Mouse (Mus musculus) adrenal gland, adult 2 months (tissue): Measurements from ENCODE around the gene Apip. TPM values are rescaled to one million over a fixed set of nuclear protein-coding genes. Genes with fewer than 3 reads are reported as not detected.

Experiments
- DNase-seq: peaks from one replicate; pipeline ENCODE4 v3.0.0; 2021
- polyA plus RNA-seq: library from polyadenylated mRNA; depleted of rRNA; stranded (reverse); fragments of >200 nt; gene quantifications from 2 replicates; pipeline ENCODE4 v1.2.3, GENCODE M21; 2012; rRNA removed
- total RNA-seq, 2 experiments: library from RNA; stranded (reverse); gene quantifications; 2 replicates each; pipeline ENCODE4 v1.2.3; 2021

The Apip gene
- total and polyA plus RNA-seq, 3 experiments: 17.2 to 75.8 (median 48.8) TPM

DNA sequence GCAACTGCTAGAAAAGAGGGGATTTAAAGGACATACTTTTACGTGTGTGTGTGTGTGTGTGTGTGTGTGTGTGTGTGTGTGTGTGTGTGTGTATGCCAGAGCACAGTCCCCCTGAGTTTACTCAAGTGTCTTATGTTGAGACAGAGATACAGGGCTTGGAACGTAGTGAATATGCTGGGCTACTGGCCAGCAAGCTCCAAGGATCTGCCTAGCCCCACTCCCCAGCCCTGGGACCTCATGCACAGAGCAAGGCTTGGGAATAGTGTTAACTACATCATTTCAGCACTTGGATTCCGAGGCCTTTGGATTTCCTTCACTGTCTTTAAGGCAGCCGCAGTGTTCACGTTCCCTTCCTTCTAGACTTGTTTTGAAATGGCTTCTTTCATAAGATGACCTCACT, 29.1 kb downstream of the Apip start:
- no peak for DNase-seq

DNA sequence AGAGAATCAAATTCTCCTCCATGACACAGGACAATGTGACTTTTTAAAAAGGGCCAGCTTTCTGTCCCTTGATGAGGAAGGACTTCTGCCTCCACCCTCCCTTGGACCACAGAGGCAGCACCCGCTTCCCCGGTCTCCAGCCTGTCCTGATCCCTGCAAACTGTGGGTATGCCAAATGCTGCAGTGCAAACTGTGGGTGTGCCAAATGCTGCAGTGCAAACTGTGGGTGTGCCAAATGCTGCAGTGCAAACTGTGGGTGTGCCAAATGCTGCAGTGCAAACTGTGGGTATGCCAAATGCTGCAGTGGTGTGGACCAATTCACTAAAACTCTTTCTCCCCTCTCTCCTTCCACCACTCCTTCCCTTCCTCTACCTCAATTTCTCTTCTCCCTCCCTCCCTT, 32.7 kb downstream of the Apip start:
- DNase-seq: no peak

DNA sequence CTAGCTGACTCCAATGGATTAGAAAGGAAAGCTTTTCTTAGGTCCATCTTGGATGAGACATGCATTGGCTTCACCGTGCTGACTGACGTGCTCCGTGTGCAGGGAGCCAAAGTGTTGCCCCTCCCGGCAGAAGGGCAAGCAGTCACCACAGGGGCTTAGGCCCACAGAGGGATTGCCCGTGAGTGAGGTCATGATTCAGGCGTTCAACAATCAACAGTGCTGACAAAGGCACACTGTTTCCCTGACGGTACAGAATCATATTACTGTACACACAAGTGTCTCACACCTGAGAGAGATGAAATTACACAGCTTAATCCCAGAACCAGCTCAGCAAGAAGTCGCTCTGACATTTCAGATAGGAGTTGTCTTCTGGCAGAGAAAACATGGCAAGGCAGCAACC, 38.2 kb downstream of the Apip start:
- no peak for DNase-seq

DNA sequence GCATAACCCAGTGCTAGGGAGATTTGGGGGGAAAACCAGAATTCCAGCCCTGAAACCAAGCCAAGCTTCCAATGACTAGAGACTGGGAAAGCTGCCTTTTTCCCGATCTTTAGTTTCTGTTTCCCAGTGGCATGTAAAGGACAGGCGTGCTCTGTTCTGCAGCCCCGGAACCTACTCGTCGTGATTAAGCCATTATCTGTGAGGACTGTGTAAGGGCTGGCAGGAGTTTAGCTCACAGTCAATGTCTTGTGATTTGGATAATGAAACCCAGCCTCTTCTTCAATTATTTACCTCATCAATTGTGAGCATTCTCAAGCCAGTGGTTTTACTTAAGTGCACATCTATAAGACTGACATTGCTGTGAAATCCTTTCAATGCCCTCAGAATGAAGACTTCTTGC, 43.7 kb downstream of the Apip start:
- no peak for DNase-seq

DNA sequence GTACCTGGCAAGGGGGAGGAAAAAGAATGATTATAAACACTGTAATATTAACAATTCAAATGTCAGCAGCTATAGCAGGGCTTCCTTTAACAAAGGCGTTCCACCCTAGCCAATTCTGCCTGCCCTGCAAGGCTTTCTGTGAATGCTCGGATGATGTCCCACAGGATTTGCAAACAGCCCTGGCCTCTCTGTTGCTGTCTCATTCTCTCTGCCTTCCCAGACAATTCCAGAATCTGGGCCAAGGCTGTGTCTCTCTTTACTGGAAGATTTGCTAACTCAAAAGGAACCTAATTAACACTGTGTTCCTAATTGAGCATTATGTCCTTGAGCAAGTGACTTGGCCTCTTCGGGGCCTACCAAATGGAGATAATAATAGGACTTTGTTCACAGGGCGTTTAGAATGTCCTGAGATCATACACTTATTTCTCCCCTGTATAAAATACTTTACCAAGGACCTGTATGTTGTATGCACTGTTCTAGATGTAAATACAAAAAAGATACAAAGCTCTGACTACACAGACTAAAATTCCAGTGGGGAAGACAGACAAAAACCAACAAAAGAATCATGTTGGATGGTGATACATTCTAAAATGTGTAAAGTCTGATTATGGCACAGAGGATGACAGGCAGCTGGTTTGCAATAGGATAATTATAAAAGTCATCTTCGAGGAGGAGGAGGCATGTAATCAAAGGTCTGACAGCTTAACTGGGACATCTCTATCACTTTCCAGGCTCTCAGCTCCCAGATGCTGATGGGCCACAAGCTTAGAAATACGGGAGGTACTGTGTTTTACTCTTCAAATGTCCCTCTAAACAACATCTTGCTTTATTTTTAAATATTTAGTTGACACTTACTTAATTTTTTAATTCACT, 45.1 kb downstream of the Apip start:
- peak; percentile 39 for DNase-seq

DNA sequence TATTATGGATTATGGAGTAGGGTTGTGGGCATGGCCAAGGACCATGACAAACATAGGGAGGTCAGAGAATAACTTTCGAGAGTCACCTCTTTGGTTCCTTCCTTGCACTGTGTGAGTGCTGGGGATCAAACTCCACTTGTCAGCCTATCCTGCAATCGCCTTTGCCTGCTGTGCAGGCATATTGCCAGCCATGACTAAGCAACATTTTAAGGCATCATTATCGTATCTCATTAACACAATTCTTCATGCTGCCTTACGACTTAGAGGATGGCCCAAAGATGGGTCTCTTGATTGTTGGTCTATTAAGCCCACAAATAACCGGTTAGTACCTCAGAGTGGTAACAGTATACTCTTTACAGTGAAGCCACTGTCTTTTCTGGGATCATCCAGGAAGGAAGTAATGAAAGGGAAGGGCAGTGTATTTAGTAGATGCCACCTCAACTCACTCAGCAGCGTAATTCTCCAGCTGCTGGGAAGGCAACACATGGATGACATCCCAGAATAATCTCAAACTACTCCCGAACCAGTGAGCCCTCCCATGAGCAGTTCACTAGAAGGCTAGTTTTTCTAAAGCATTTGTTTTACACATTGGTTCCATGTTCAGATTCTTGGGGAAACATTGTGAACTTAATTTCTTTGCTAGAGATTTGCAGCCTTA, 45.9 kb downstream of the Apip start:
- DNase-seq: no peak

DNA sequence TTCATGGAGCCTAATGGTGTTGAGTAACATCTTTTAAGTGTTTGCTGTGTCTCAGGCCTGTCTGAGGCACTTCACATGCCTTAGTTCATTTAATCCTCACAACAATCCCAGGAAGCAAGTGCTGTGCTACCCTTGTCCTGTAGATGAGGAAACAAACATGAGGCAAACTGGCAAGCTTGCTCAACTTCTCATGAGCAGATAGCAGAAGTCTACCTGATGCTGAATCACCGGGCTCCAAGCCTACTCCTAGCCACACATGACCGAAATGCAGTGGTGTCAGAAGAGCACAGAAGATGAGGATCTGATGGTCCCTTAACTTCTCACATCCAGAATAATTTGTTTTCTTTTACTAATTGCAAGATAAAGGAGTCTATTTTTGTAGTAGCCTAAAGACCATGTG, 56.2 kb downstream of the Apip start:
- DNase-seq: no peak

DNA sequence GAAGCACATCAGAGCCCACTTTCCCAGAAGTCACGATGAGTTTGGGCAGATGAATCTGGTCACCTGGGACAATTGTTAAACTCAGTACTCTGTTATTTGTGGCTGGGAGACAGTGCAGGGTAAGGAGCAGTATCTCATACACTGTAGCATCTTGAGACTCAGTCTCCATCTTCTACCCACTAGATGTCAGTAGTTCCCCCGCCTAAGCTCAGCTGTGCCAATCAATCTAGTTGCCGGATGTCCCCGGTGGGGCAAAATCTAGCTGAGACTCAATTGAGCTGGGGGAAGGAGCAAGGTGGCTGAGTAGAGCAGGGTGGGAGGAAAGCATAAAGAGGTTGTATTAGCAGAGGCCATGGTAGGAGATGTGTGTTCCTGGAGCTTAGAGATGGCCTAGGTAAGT, 57.7 kb downstream of the Apip start:
- no peak for DNase-seq

DNA sequence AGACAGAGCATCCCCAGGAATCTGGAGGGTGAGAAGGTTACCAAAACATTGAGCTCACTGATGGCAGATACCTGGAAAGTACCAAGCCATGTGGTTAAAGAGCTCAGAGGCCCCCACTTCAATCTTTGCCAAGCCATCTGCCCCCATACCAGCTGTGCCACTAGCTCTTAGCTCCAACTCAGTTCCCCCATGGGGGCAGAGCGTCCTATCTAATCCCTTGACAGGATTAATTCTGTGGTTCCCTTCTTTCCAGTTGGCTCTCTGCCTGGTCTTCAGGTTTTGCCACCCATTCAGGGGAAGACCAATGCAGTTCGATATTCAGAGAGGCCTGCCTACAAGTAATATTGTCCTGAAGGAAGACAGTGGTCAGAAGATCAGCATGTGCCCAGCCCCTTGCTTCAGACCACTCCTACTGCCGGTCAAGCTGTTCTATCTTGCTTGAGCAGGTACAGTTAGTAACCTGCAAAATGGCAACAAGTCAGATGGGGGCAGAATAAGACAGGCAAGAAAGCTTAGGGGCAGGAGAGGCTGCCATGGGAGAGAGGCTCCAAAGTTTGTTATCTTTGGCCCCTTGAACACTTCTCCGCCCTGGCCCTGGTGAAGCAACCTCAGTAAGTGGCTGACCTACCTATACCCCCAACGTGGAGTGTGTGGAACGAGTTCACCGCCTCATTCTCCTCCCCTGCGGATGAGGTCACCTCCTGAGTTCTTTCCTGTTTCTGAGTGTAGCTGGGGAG, 65.2 kb downstream of the Apip start:
- peak; percentile 19 for DNase-seq

Other genes starting within 250 kb of the Apip start
- gene Cd44, start 172.0 kb upstream of the Apip start, total RNA-seq: 10 to 100 TPM; 53.7 to 60.7 TPM
- 9.5 and 12.8 TPM in 2 replicates for gene Cd44, start 172.0 kb upstream of the Apip start, polyA plus RNA-seq
- gene Pdhx, start 162 bp upstream of the Apip start, total RNA-seq: 100 to 1,000 TPM; 127 to 148 TPM
- gene Pdhx, start 162 bp upstream of the Apip start, polyA plus RNA-seq: 33.1 and 53.8 TPM in 2 replicates
- 1 to 10 TPM in 1 of 2 experiments, not detected in 1; 1.4 TPM for gene Ehf, start 229.6 kb downstream of the Apip start, total RNA-seq
- gene Ehf, start 229.6 kb downstream of the Apip start, polyA plus RNA-seq: 0.17 and 0.72 TPM in 2 replicates